Mouse (Mus musculus) lung, postnatal 0 days (tissue): Measurements from ENCODE around the gene Pcnx2. TPM values are rescaled to one million over a fixed set of nuclear protein-coding genes. Genes with fewer than 3 reads are reported as not detected.

Experiments
- ATAC-seq: fragments of 200-750 bp; cut with Nextera tagmentation; 2 replicates; pipeline ENCODE4 v1.8.0; 2017; ENCODE audit warnings: moderate library complexity
- DNase-seq: peaks from one replicate; pipeline ENCODE4 v3.0.0-alpha.2; 2016; ENCODE audit warnings: low spot score
- H3K27ac ChIP-seq: fragments of 300-500 bp; sonication (generic); 2 replicates; pipeline ENCODE4 v1.5.1; 2014; ENCODE audit warnings: antibody characterized with exemption, mild to moderate bottlenecking, low read length, mixed read lengths
- H3K27me3 ChIP-seq: fragments of 300-500 bp; sonication (generic); replicated peaks from 2 replicates; pipeline ENCODE4 v1.6.1; 2014; ENCODE audit warnings: low read length, mixed read lengths; ENCODE audit not compliant: insufficient read depth
- H3K36me3 ChIP-seq: fragments of 300-500 bp; sonication (generic); 2 replicates; pipeline ENCODE4 v1.6.1; 2014; ENCODE audit warnings: low read length, mixed read lengths; ENCODE audit not compliant: insufficient read depth
- H3K4me1 ChIP-seq: fragments of 300-500 bp; sonication (generic); 2 replicates; pipeline ENCODE4 v1.6.1; 2014; ENCODE audit warnings: antibody characterized with exemption, low read depth, low read length, mixed read lengths; ENCODE audit not compliant: insufficient read depth
- H3K4me2 ChIP-seq: fragments of 300-500 bp; sonication (generic); replicated peaks from 2 replicates; pipeline ENCODE4 v1.6.1; 2014; ENCODE audit warnings: low read depth, mild to moderate bottlenecking, low read length, moderate library complexity, mixed read lengths
- H3K4me3 ChIP-seq: fragments of 300-500 bp; sonication (generic); 2 replicates; pipeline ENCODE4 v1.5.1; 2014; ENCODE audit warnings: low read depth, low read length
- H3K9ac ChIP-seq: fragments of 300-500 bp; sonication (generic); replicated peaks from 2 replicates; pipeline ENCODE4 v1.6.1; 2014; ENCODE audit warnings: low read depth, mild to moderate bottlenecking
- H3K9me3 ChIP-seq: fragments of 300-500 bp; sonication (generic); 2 replicates; pipeline ENCODE4 v1.6.1; 2016; ENCODE audit warnings: low read length, mixed read lengths
- CTCF ChIP-seq: IDR thresholded peaks from 2 replicates; pipeline ENCODE4 v1.5.1; 2016; ENCODE audit warnings: antibody characterized with exemption, mild to moderate bottlenecking
- EP300 ChIP-seq: IDR thresholded peaks from 2 replicates; pipeline ENCODE4 v1.6.1; 2016; ENCODE audit warnings: antibody characterized with exemption, mild to moderate bottlenecking, control low read depth
- whole genome bisulfite sequencing: fragments of 180-500 bp; shearing (Covaris S2); extraction: QIAGEN DNeasy Blood & Tissue Kit; methylation state at CpG from one replicate; pipeline ENCODE4 v1.1.7; 2014; 5-methylcytosine and 5-hydroxymethylcytosine counted together
- polyA plus RNA-seq: library from polyadenylated mRNA; unstranded; fragments of >200 nt; fragmentation: Nextera tagmentation; extraction: Ambion mirVana; gene quantifications from 2 replicates; pipeline ENCODE4 v1.2.1, GENCODE M21; 2015

Gene Pcnx2
- 0.18 and 0.31 TPM in 2 replicates for polyA plus RNA-seq

DNA sequence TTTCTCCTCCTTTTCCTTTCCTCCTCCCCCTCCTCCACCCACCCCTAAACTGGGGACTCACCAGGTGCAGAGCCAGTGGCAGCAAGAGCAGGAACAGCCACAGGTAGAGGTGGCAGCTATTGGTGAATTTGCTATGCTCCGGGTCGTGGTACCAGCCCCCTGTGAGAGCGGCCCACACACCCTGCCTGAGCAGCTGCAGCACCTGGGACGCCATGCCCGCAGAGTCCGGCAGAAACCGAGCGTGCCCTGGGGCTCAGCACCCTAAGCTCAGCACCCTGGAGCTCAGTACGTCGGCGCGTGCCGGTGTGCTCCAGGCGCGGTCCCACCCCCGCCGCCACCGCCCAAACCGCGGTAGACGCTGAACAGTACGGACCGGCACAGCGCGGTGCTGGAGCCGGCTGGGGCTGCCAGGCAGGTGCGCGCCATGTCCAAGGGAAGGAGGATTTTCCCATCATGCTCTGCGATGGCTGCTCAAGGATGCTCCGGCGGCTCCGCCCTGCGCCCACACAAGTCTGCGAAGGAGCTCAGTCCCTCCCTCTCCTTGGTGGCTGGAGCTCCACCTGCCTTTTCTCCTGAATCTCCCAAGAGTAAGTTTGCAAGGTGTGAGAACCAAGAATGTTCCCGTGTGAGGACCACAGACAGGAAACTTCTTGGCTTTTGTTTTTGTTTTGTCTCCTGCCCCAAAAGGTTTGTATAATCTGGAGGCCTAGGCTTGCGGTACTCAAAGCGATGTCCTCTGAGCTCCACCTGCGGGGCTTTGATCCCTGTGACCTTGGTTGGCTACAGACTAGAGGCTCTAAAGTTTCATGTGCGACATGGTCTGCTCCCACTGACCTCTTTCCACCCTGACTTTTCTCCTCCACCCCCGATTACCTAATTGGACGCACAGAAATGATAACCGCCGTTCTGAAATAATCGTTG lies at the start of gene Pcnx2:
Pcnx2 (minus strand) TSS at position 450 of the 921 bp plus-strand sequence.
- Histone ChIP-seq H3K4me1 (no peaks in the 10 kb centered on the region), H3K27me3 (peaks cover 18% of the 10 kb centered on the region), H3K9ac (no peak within 1 kb of the TSS), H3K9me3 (no peaks in the 10 kb centered on the region), H3K36me3 (no peaks in the 10 kb centered on the region), H3K27ac (no peak within 1 kb of the TSS), H3K4me3 (no peak within 1 kb of the TSS), H3K4me2 (0 out of 2 replicates have a peak within 1 kb of the TSS, but pooled peaks have one; percentile 5)
- 8% methylated on average over 40 of the region's 44 CpGs for WGBS
- DNase-seq (no peak), ATAC-seq (no peak)
- TF ChIP-seq CTCF = no peak
- no peak for TF ChIP-seq EP300

DNA sequence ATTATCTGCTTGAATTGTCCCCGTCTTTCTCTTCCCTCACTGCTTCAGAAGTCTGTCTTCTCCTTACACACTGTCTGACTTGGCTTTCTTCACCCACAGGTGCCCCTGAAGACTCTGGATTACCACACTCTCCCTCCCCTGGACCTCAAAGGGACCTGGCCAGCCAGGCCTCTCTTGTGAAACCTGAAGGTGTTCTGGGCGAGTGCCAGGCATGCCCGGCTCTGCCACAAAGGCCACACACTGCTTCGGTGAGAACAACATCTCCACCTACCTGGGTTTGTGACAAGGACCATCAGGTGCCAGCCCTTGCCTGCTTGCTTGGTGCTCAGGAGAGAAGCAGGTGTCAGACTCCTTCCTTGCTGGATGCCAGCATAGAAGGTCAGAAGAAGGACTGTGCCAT lies 46.4 kb upstream of the Pcnx2 start:
- no peak overlapping the region for H3K4me2 ChIP-seq
- H3K27ac ChIP-seq = no peak overlapping the region
- no peaks in the 10 kb centered on the region for H3K4me1 ChIP-seq
- ATAC-seq = peak; percentile 23
- no peaks in the 10 kb centered on the region for H3K9me3 ChIP-seq
- no peak overlapping the region for H3K9ac ChIP-seq
- no peak for DNase-seq
- 70% methylated on average over 4 of the region's 4 CpGs for WGBS
- no peaks in the 10 kb centered on the region for H3K36me3 ChIP-seq
- TF ChIP-seq EP300 (no peak), CTCF (no peak)
- no peaks in the 10 kb centered on the region for H3K27me3 ChIP-seq
- H3K4me3 ChIP-seq = no peak overlapping the region

- TF ChIP-seq CTCF = peak; percentile 83
- TF ChIP-seq EP300 = no peak
- Histone ChIP-seq H3K4me2 (no peak overlapping the region), H3K36me3 (no peaks in the 10 kb centered on the region), H3K4me3 (no peak overlapping the region), H3K4me1 (no peaks in the 10 kb centered on the region), H3K27me3 (no peaks in the 10 kb centered on the region), H3K27ac (no peak overlapping the region), H3K9me3 (no peaks in the 10 kb centered on the region), H3K9ac (no peak overlapping the region)
- peak; percentile 71 for DNase-seq
- ATAC-seq = peak; percentile 41; the same call in 1 of the 2 replicates
- 41% methylated on average over 9 of the region's 9 CpGs for WGBS
These were observed 37.5 kb upstream of the Pcnx2 start for GRCm38 (mm10) chr8:125935649-125936048.

GRCm38 (mm10) chr8:125931822-125932221 lies 33.7 kb upstream of the Pcnx2 start:
- Histone ChIP-seq H3K36me3 (no peaks in the 10 kb centered on the region), H3K4me1 (no peaks in the 10 kb centered on the region), H3K4me3 (no peak overlapping the region), H3K9me3 (no peaks in the 10 kb centered on the region), H3K4me2 (no peak overlapping the region), H3K9ac (no peak overlapping the region), H3K27ac (no peak overlapping the region), H3K27me3 (no peaks in the 10 kb centered on the region)
- TF ChIP-seq CTCF (no peak), EP300 (no peak)
- DNase-seq = no peak
- WGBS = 88% methylated on average over 6 of the region's 6 CpGs
- no peak for ATAC-seq

GRCm38 (mm10) chr8:125930276-125931046 lies 32.3 kb upstream of the Pcnx2 start:
- no peak overlapping the region for H3K9ac ChIP-seq
- H3K4me1 ChIP-seq = no peaks in the 10 kb centered on the region
- H3K4me3 ChIP-seq = no peak overlapping the region
- no peaks in the 10 kb centered on the region for H3K9me3 ChIP-seq
- no peak overlapping the region for H3K27ac ChIP-seq
- ATAC-seq (no peak), DNase-seq (no peak)
- no peak for TF ChIP-seq EP300
- TF ChIP-seq CTCF = no peak
- no peaks in the 10 kb centered on the region for H3K27me3 ChIP-seq
- H3K36me3 ChIP-seq = no peaks in the 10 kb centered on the region
- no peak overlapping the region for H3K4me2 ChIP-seq
- WGBS = 57% methylated on average over 11 of the region's 11 CpGs

GRCm38 (mm10) chr8:125926636-125927035 lies 28.5 kb upstream of the Pcnx2 start:
- Histone ChIP-seq H3K4me3 (no peak overlapping the region), H3K9me3 (no peaks in the 10 kb centered on the region), H3K9ac (no peak overlapping the region), H3K4me2 (no peak overlapping the region), H3K36me3 (no peaks in the 10 kb centered on the region), H3K4me1 (no peaks in the 10 kb centered on the region), H3K27me3 (no peaks in the 10 kb centered on the region), H3K27ac (no peak overlapping the region)
- no peak for ATAC-seq
- DNase-seq = no peak
- WGBS = 72% methylated on average over 4 of the region's 4 CpGs
- TF ChIP-seq CTCF (no peak), EP300 (no peak)
